Mouse (Mus musculus): ENCODE measurements around the gene Suz12. TPM values are rescaled to one million over a fixed set of nuclear protein-coding genes. Genes with fewer than 3 reads are reported as not detected.

Suz12 gene
- polyA plus RNA-seq (2015; fragmentation: Nextera tagmentation; extraction: Ambion mirVana), result 10.5 and 14.4 TPM in 2 replicates

- H3K9me3 ChIP-seq, result no peaks in the 10 kb centered on the region
- H3K4me1 ChIP-seq (replicated peaks), result peaks cover 7% of the 10 kb centered on the region; the same call in 1 of the 2 replicates
- under 1% methylated on average over 55 of the region's 74 CpGs for WGBS
- no peaks in the 10 kb centered on the region for H3K27me3 ChIP-seq
- H3K4me2 ChIP-seq, result peak within 1 kb of the TSS; percentile 86
- H3K36me3 ChIP-seq, result peaks cover 6% of the 10 kb centered on the region; the same call in 1 of the 2 replicates
- H3K9ac ChIP-seq, result peak within 1 kb of the TSS; percentile 92
- H3K4me3 ChIP-seq, result peak within 1 kb of the TSS; percentile 97
- ATAC-seq (ENCODE audit: low FRiP score, low read depth), result peak; percentile 98
- peak within 1 kb of the TSS; percentile 98 for H3K27ac ChIP-seq (replicated peaks)
Observed at GRCm38 (mm10) chr11:79992592-79993355, at the start of gene Suz12. TSS of gene Suz12 (plus strand) at chr11:79993106.

- H3K4me3 ChIP-seq, result no peak overlapping the region
- peaks cover 56% of the 10 kb centered on the region for H3K36me3 ChIP-seq
- no peak overlapping the region for H3K9ac ChIP-seq
- H3K4me1 ChIP-seq (replicated peaks), result no peaks in the 10 kb centered on the region
- H3K9me3 ChIP-seq, result no peaks in the 10 kb centered on the region
- no peak overlapping the region for H3K27ac ChIP-seq (replicated peaks)
- 87% methylated on average over 8 of the region's 8 CpGs for WGBS
- ATAC-seq (ENCODE audit: low FRiP score, low read depth), result no peak
- no peak overlapping the region for H3K4me2 ChIP-seq
- H3K27me3 ChIP-seq, result no peaks in the 10 kb centered on the region
Observed at GRCm38 (mm10) chr11:79943136-79943535, 49.8 kb upstream of the Suz12 start.

GRCm38 (mm10) chr11:79943601-79944000 is 49.3 kb upstream of the Suz12 start:
- Histone ChIP-seq H3K27ac (replicated peaks) (no peak overlapping the region), H3K4me3 (no peak overlapping the region), H3K4me2 (no peak overlapping the region), H3K9ac (no peak overlapping the region), H3K9me3 (no peaks in the 10 kb centered on the region), H3K4me1 (replicated peaks) (no peaks in the 10 kb centered on the region), H3K27me3 (no peaks in the 10 kb centered on the region), H3K36me3 (peaks cover 57% of the 10 kb centered on the region)
- ATAC-seq (ENCODE audit: low FRiP score, low read depth), result no peak
- 92% methylated on average over 7 of the region's 7 CpGs for WGBS

- H3K4me2 ChIP-seq, result no peak overlapping the region
- H3K27ac ChIP-seq (replicated peaks), result no peak overlapping the region
- 97% methylated on average over 3 of the region's 3 CpGs for WGBS
- ATAC-seq (ENCODE audit: low FRiP score, low read depth), result no peak
- no peak overlapping the region for H3K4me3 ChIP-seq
- no peaks in the 10 kb centered on the region for H3K27me3 ChIP-seq
- H3K36me3 ChIP-seq, result peaks cover 59% of the 10 kb centered on the region
- no peak overlapping the region for H3K9ac ChIP-seq
- no peaks in the 10 kb centered on the region for H3K4me1 ChIP-seq (replicated peaks)
- no peaks in the 10 kb centered on the region for H3K9me3 ChIP-seq
Observed at GRCm38 (mm10) chr11:79947265-79947664, 45.6 kb upstream of the Suz12 start.

GRCm38 (mm10) chr11:79961346-79962124 is 31.4 kb upstream of the Suz12 start:
- no peaks in the 10 kb centered on the region for H3K9me3 ChIP-seq
- H3K27ac ChIP-seq (replicated peaks), result peak overlapping the region; percentile 59
- peak overlapping the region; percentile 68 for H3K4me3 ChIP-seq
- ATAC-seq (ENCODE audit: low FRiP score, low read depth), result peak; percentile 23
- WGBS, result 7% methylated on average over 27 of the region's 27 CpGs
- peak overlapping the region; percentile 55 for H3K9ac ChIP-seq
- 0 out of 2 replicates have a peak, but pooled peaks cover 2% of the 10 kb centered on the region for H3K27me3 ChIP-seq
- peaks cover 23% of the 10 kb centered on the region for H3K36me3 ChIP-seq
- peak overlapping the region; percentile 76 for H3K4me2 ChIP-seq
- H3K4me1 ChIP-seq (replicated peaks), result peaks cover 9% of the 10 kb centered on the region

- H3K27ac ChIP-seq (replicated peaks), result peak within 1 kb of the TSS; percentile 59
- peak within 1 kb of the TSS; percentile 68 for H3K4me3 ChIP-seq
- peak within 1 kb of the TSS; percentile 55 for H3K9ac ChIP-seq
- WGBS, result under 1% methylated on average over 46 of the region's 46 CpGs
- peak; percentile 96 for ATAC-seq (ENCODE audit: low FRiP score, low read depth)
- H3K9me3 ChIP-seq, result no peaks in the 10 kb centered on the region
- H3K4me1 ChIP-seq (replicated peaks), result peaks cover 9% of the 10 kb centered on the region
- peaks cover 18% of the 10 kb centered on the region for H3K36me3 ChIP-seq
- H3K27me3 ChIP-seq, result 0 out of 2 replicates have a peak, but pooled peaks cover 2% of the 10 kb centered on the region
- H3K4me2 ChIP-seq, result peak within 1 kb of the TSS; percentile 76
Observed at GRCm38 (mm10) chr11:79962125-79962876, 30.6 kb upstream of the Suz12 start, which contains the start of gene Utp6. TSS of gene Utp6 (minus strand) at chr11:79962390.

GRCm38 (mm10) chr11:79962877-79963183 is 30.1 kb upstream of the Suz12 start:
- Histone ChIP-seq H3K4me1 (replicated peaks) (peaks cover 9% of the 10 kb centered on the region), H3K27ac (replicated peaks) (peak overlapping the region; percentile 31; the same call in 1 of the 2 replicates), H3K9me3 (no peaks in the 10 kb centered on the region), H3K4me3 (peak overlapping the region; percentile 68), H3K4me2 (peak overlapping the region; percentile 76), H3K9ac (peak overlapping the region; percentile 41), H3K27me3 (0 out of 2 replicates have a peak, but pooled peaks cover 2% of the 10 kb centered on the region), H3K36me3 (peaks cover 14% of the 10 kb centered on the region)
- WGBS, result 2% methylated on average over 9 of the region's 9 CpGs
- ATAC-seq (ENCODE audit: low FRiP score, low read depth), result peak; percentile 24; the same call in 1 of the 2 replicates

- Histone ChIP-seq H3K9me3 (no peaks in the 10 kb centered on the region), H3K4me3 (0 out of 2 replicates have a peak overlapping the region, but pooled peaks have one; percentile 0), H3K27ac (replicated peaks) (no peak overlapping the region), H3K36me3 (peaks cover 9% of the 10 kb centered on the region), H3K4me1 (replicated peaks) (peaks cover 9% of the 10 kb centered on the region), H3K4me2 (peak overlapping the region; percentile 76), H3K27me3 (0 out of 2 replicates have a peak, but pooled peaks cover 2% of the 10 kb centered on the region), H3K9ac (no peak overlapping the region; the same call in 1 of the 2 replicates)
- no peak for ATAC-seq (ENCODE audit: low FRiP score, low read depth)
- WGBS, result 66% methylated on average over 8 of the region's 8 CpGs
Observed at GRCm38 (mm10) chr11:79963212-79963974, 29.5 kb upstream of the Suz12 start.

- H3K4me1 ChIP-seq (replicated peaks), result peaks cover 8% of the 10 kb centered on the region
- H3K9me3 ChIP-seq, result no peaks in the 10 kb centered on the region
- no peaks in the 10 kb centered on the region for H3K36me3 ChIP-seq
- no peak for ATAC-seq (ENCODE audit: low FRiP score, low read depth)
- no peak overlapping the region for H3K4me3 ChIP-seq
- WGBS, result 54% methylated on average over 8 of the region's 8 CpGs
- no peak overlapping the region for H3K27ac ChIP-seq (replicated peaks)
- H3K4me2 ChIP-seq, result no peak overlapping the region
- H3K9ac ChIP-seq, result no peak overlapping the region
- 0 out of 2 replicates have a peak, but pooled peaks cover 2% of the 10 kb centered on the region for H3K27me3 ChIP-seq
Observed at GRCm38 (mm10) chr11:79965896-79966295, 27.0 kb upstream of the Suz12 start.

GRCm38 (mm10) chr11:79967752-79968151 is 25.2 kb upstream of the Suz12 start:
- H3K9me3 ChIP-seq, result no peaks in the 10 kb centered on the region
- WGBS, result 82% methylated on average over 10 of the region's 10 CpGs
- H3K4me2 ChIP-seq, result no peak overlapping the region
- H3K27me3 ChIP-seq, result peaks cover 2% of the 10 kb centered on the region; the same call in 1 of the 2 replicates
- no peak overlapping the region for H3K27ac ChIP-seq (replicated peaks)
- H3K36me3 ChIP-seq, result no peaks in the 10 kb centered on the region
- ATAC-seq (ENCODE audit: low FRiP score, low read depth), result no peak
- no peak overlapping the region for H3K9ac ChIP-seq
- H3K4me3 ChIP-seq, result no peak overlapping the region
- no peaks in the 10 kb centered on the region; the same call in 1 of the 2 replicates for H3K4me1 ChIP-seq (replicated peaks)

GRCm38 (mm10) chr11:79973133-79973532 is 19.8 kb upstream of the Suz12 start:
- Histone ChIP-seq H3K9ac (no peak overlapping the region), H3K4me2 (peak overlapping the region; percentile 96)
- WGBS, result 12% methylated on average over 8 of the region's 8 CpGs

More at GRCm38 (mm10) chr11:79973133-79973532, 19.8 kb upstream of the Suz12 start:
- Histone ChIP-seq H3K4me1 (replicated peaks) (peaks cover 19% of the 10 kb centered on the region), H3K4me3 (peak overlapping the region; percentile 62), H3K36me3 (no peaks in the 10 kb centered on the region), H3K9me3 (no peaks in the 10 kb centered on the region), H3K27me3 (peaks cover 9% of the 10 kb centered on the region; the same call in 1 of the 2 replicates), H3K27ac (replicated peaks) (no peak overlapping the region)
- ATAC-seq (ENCODE audit: low FRiP score, low read depth), result no peak
